Mouse (Mus musculus) activated CD4-positive, CD25-positive, alpha-beta regulatory T cell, adult 4 months (primary cell): ENCODE data around the gene Ppef2. TPM values are rescaled to one million over a fixed set of nuclear protein-coding genes. Genes with fewer than 3 reads are reported as not detected.

Experiments
- ATAC-seq: one replicate; pipeline ENCODE4 v1.8.0; 2017
- polyA plus RNA-seq, 2 experiments: library from polyadenylated mRNA; unstranded; fragments of 100-300 nt; shearing (Covaris generic); gene quantifications; one replicate each; pipeline ENCODE4 v1.2.1; 2017

The Ppef2 gene
- polyA plus RNA-seq, 2 experiments from 2014 or later = 0.15 to 0.34 TPM

DNA sequence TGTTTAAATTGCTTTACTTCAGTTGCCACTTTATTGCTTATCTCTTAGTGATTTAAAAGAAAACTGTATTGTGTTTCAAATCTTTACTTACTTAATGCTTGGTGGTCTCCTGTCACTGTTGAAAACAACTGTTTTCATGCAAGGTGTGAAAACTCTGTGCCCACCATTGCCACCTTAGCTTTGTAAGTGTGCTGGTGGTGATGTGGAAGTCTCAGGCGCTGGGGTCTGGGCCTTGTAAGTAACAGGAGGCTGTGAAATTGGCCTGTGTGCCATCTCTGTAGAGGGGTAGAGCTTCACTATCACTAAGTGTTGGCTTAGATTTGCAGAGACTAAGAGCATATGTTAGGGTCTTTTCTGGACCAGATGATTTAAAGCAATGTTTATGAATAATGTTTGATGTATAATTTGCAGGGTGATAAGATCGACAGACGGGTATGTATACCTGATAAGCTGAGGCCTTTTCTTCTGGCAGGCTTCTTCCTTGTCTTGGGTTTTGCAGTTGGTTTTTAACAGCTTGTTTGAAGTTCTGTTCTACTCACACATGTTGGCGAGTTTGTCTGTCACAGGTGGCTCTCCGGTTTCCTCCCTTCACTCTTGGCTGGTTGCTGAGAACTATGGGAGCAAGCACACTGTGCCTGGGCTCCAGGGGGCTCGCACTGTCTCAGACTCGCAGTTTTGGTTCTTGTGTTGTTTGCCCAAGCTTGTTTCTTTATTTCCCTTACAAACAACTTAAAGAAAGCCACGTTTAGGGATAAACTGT, 72.8 kb downstream of the Ppef2 start:
- no peak for ATAC-seq

Other genes starting within 250 kb of the Ppef2 start
- gene Cdkl2, start 212.4 kb downstream of the Ppef2 start, polyA plus RNA-seq = 1 to 10 TPM; 2.6 to 3.4 TPM
- 100 to 1,000 TPM; 204 to 221 TPM for gene G3bp2, start 172.6 kb downstream of the Ppef2 start, polyA plus RNA-seq
- 10 to 100 TPM; 31.3 to 33.8 TPM for gene Uso1, start 118.3 kb downstream of the Ppef2 start, polyA plus RNA-seq
- gene U90926, start 40.9 kb downstream of the Ppef2 start, polyA plus RNA-seq = not detected
- 10 to 100 TPM in 1 of 2 experiments, 1 to 10 TPM in 1; 9.2 to 11.5 TPM for gene Naaa, start 21.9 kb upstream of the Ppef2 start, polyA plus RNA-seq
- 10 to 100 TPM; 37.7 to 41.4 TPM for gene Sdad1, start 54.2 kb upstream of the Ppef2 start, polyA plus RNA-seq
- under 1 TPM in 1 of 2 experiments, not detected in 1; 0.20 TPM for gene Cxcl9, start 71.8 kb upstream of the Ppef2 start, polyA plus RNA-seq
- 1 to 10 TPM; 7.7 to 9.8 TPM for gene Art3, start 75.5 kb upstream of the Ppef2 start, polyA plus RNA-seq
- 10 to 100 TPM; 10.2 to 27.1 TPM for gene Cxcl10, start 92.6 kb upstream of the Ppef2 start, polyA plus RNA-seq
- gene Nup54, start 178.9 kb upstream of the Ppef2 start, polyA plus RNA-seq = 10 to 100 TPM; 34.5 to 40.6 TPM